Mouse (Mus musculus): ENCODE results near the gene Gm20431.
A peak's percentile ranks its signal among the peaks of the same experiment; 100 is the strongest.
"Not testable (repeated sequence)": the region's sequence is repeated elsewhere in the genome, so short reads cannot be mapped to it uniquely, and the experiment has no call there.

Gm20431 gene

GRCm38 (mm10) chr2:167662713-167663112 lies 1.4 kb upstream of the Gm20431 start:
- ATAC-seq (ENCODE audit: insufficient number of reproducible peaks, low FRiP score, low TSS enrichment) = no peak

- ATAC-seq (ENCODE audit: insufficient number of reproducible peaks, low FRiP score, low TSS enrichment) = no peak
Observed at GRCm38 (mm10) chr2:167660611-167660971, 705 bp downstream of the Gm20431 start.

GRCm38 (mm10) chr2:167659847-167660610 lies 1.3 kb downstream of the Gm20431 start:
- no peak for ATAC-seq (ENCODE audit: insufficient number of reproducible peaks, low FRiP score, low TSS enrichment)

GRCm38 (mm10) chr2:167659177-167659846 lies 2.0 kb downstream of the Gm20431 start:
- ATAC-seq (ENCODE audit: insufficient number of reproducible peaks, low FRiP score, low TSS enrichment) = no peak

- no peak for ATAC-seq (ENCODE audit: insufficient number of reproducible peaks, low FRiP score, low TSS enrichment)
Observed at GRCm38 (mm10) chr2:167658712-167659111, 2.6 kb downstream of the Gm20431 start.

- no peak for ATAC-seq (ENCODE audit: insufficient number of reproducible peaks, low FRiP score, low TSS enrichment)
Observed at GRCm38 (mm10) chr2:167657973-167658372, 3.3 kb downstream of the Gm20431 start.

- ATAC-seq (ENCODE audit: insufficient number of reproducible peaks, low FRiP score, low TSS enrichment) = no peak
Observed at GRCm38 (mm10) chr2:167656629-167657478, 4.4 kb downstream of the Gm20431 start.

- no peak for ATAC-seq (ENCODE audit: insufficient number of reproducible peaks, low FRiP score, low TSS enrichment)
Observed at GRCm38 (mm10) chr2:167654911-167655600, 6.2 kb downstream of the Gm20431 start.

- no peak for ATAC-seq (ENCODE audit: insufficient number of reproducible peaks, low FRiP score, low TSS enrichment)
Observed at GRCm38 (mm10) chr2:167652694-167653093, 8.6 kb downstream of the Gm20431 start.

- no peak for ATAC-seq (ENCODE audit: insufficient number of reproducible peaks, low FRiP score, low TSS enrichment)
Observed at GRCm38 (mm10) chr2:167651622-167652021, 9.7 kb downstream of the Gm20431 start.

- no peak for ATAC-seq (ENCODE audit: insufficient number of reproducible peaks, low FRiP score, low TSS enrichment)
Observed at GRCm38 (mm10) chr2:167649290-167650032, 11.8 kb downstream of the Gm20431 start.

GRCm38 (mm10) chr2:167646411-167646810 lies 14.9 kb downstream of the Gm20431 start:
- no peak for ATAC-seq (ENCODE audit: insufficient number of reproducible peaks, low FRiP score, low TSS enrichment)

- not testable (repeated sequence) for ATAC-seq (ENCODE audit: insufficient number of reproducible peaks, low FRiP score, low TSS enrichment)
Observed at GRCm38 (mm10) chr2:167643356-167644052, 17.8 kb downstream of the Gm20431 start.

GRCm38 (mm10) chr2:167642164-167642563 lies 19.1 kb downstream of the Gm20431 start:
- no peak for ATAC-seq (ENCODE audit: insufficient number of reproducible peaks, low FRiP score, low TSS enrichment)

- ATAC-seq (ENCODE audit: insufficient number of reproducible peaks, low FRiP score, low TSS enrichment) = no peak
Observed at GRCm38 (mm10) chr2:167641337-167641736, 20.0 kb downstream of the Gm20431 start.

GRCm38 (mm10) chr2:167640279-167640678 lies 21.0 kb downstream of the Gm20431 start:
- no peak for ATAC-seq (ENCODE audit: insufficient number of reproducible peaks, low FRiP score, low TSS enrichment)

GRCm38 (mm10) chr2:167634865-167635512 lies 26.3 kb downstream of the Gm20431 start:
- no peak for ATAC-seq (ENCODE audit: insufficient number of reproducible peaks, low FRiP score, low TSS enrichment)

GRCm38 (mm10) chr2:167634338-167634770 lies 26.9 kb downstream of the Gm20431 start:
- ATAC-seq (ENCODE audit: insufficient number of reproducible peaks, low FRiP score, low TSS enrichment) = peak; percentile 78

GRCm38 (mm10) chr2:167633537-167633872 lies 27.8 kb downstream of the Gm20431 start:
- no peak for ATAC-seq (ENCODE audit: insufficient number of reproducible peaks, low FRiP score, low TSS enrichment)

Measured in cerebellum, adult (tissue).